Mouse (Mus musculus) WW6 (cell line): ENCODE data around the gene Abhd14a.

Experiments used
- DNase-seq: peaks from one replicate; pipeline ENCODE4 v3.0.0-alpha.2; 2013; ENCODE audit warnings: low read depth, low spot score

Gene Abhd14a

DNA sequence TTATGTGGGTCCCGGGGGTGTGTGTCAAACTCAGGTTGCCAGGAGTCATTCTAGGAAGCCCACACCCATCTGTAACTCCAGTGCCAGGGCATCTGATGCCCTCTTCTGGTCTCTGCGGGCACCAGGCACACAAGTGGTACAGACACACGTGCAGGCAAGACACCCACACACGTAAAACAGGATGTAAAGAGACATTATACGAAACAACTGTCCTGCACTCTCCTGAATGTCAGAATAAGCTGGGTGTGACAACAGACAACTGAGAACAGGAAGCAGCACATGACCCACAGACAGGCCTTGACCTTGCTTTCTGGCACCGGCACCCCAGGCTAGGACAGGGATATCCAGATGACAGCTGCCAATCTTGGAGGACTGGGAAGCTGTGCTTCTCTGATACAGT, 21.8 kb upstream of the Abhd14a start:
- no peak for DNase-seq

DNA sequence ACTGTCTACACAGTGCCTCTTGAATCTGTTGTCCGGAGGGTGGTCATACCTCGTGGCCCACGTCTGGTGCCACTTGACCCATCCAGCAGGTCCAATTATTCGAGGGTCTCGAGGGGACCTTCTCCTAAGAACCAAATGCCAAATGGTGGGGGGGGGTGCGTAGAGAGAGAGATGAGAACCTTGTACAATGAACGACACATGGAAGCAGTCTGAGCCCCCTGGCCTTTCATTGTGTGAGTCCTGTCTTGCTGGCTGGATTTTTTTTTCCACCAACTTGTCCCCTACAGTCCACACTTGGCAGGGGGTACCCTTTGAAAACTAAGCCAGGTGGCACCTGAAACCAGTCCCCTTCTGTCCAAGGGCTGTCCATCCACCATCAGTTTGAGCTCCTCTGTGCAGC, 20.3 kb upstream of the Abhd14a start:
- DNase-seq: no peak

DNA sequence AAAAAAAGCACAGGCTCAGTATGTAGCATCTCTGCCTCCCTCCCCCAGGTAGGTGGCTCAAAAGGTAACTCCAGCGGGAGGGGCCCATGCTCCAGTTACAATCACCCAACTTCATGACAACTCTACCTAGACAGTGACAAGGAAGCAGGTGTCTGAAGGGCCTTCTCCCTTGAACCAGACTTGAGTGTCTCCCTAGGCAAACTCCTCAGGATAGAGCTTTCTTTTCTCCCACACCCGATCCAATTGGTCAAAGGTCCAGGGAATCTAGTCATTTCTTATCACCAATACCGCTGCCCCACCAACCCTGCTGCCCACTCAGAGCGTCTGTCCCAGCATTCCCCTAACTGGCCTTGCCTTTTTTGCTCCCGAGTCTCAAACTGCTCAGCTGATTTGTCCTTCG, 19.2 kb upstream of the Abhd14a start:
- no peak for DNase-seq

DNA sequence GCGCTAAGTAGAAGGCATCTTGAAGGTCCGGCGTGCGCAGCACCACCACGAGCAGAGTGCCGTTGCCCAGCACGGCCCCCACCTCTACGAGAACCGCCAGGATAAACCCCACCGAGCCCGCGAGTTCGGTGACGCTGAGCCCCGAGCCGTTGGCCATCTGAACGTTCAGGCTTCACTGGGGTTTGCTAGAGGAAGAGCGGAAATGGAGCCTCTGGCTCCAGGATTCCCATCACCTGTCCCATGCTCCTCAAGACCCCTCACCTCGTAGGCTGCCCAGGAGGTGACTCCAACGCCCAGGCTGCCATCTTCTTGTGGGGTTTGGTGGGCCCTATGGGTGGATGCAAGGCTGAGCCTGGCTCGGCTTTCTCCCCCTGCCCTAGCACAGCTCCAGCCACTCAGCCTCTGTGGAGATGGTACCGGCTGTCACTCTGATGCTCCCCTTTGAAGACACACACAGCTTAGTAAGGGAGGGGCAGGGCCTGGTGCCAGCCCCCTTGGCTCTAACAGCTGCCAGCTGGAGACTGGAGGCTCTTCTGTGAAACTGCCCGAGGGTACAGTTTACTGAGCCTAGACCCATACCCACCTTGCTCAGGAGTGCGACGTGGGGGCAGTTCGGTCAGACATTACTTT, 18.2 kb upstream of the Abhd14a start, which contains the start of gene Gpr62:
TSS of gene Gpr62 (minus strand) at position 368 of the 630 bp plus-strand sequence.
- DNase-seq: no peak

DNA sequence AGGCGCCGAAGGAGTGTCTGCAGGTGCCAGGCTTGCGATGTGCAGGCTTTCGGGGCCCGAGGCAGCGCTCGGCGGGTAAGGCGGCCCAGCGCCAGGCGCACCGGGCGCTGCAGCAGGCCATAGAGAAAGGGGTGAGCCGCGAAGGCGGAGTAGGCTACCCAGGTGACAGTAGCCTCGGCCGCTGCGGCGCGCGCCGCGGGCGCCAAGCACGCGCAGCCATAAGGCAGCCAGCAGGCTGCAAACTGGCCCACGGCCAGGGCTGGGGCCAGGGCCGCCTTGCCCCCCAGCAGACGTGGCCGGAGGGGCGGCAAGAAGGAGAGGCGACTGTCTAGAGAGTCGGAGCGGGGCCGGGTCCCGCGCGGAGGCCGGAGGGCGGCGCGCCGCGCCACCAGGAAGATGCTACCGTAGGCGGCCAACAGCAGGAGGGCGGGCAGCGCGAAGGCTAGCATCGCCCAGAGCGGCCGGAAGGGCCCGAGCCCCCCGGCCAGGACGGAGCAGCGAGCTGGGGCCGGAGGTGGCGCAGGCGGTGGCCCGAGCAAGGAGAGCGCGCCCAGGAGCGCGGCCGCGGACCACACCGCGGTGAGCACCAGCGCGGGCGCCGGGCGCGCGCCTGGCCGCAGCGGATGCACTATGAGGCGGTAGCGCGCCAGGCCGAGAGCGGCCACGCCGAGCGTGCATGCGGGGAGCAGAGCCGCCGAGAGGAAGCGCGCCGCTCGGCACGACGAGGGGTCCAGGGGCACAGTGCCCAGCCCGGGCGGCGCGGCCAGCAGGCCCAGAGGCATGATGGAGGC, 17.5 kb upstream of the Abhd14a start:
- no peak for DNase-seq

DNA sequence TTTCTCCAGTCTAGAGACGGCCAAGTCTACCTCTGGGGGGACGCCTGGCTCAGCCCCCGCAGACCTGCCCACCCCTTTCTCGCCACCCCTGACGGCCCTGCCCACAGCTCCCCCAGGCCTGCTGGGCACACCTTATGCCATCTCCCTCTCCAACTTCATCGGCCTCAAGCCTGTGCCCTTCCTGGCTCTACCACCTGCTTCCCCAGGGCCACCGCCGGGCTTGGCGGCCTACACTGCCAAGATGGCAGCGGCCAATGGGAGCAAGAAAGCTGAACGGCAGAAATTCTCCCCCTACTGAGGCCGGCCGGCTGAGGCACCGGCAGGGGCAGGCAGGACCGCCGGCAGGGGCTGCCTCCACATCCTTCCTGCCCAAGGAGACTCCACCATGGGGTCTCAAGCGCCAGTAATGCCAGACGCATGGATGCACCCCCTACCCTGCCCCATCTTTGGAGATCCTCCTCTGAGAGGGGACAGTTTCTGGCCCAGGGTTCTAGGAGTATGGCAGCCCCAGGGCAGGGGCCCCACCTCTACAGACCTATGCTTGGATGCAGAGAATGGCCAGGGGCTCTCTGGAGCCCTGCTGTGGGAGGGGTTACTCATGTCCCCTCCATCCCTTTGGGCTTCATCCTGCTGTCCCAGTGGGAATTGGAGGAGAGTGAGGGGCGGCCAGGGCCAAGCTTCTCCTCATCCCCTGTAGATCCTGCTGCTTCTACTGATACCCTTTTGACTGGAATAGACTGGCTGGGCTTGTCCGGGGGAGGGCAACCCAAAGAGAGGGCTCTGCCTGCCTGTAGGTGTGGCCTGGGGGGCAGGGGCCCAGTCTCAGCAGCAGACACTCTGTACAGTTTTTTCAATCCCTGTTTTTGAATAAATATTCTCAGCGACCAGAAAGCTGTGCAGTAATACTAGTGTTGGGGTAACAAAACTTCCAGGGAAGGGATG, 15.9 kb upstream of the Abhd14a start:
- DNase-seq: no peak

DNA sequence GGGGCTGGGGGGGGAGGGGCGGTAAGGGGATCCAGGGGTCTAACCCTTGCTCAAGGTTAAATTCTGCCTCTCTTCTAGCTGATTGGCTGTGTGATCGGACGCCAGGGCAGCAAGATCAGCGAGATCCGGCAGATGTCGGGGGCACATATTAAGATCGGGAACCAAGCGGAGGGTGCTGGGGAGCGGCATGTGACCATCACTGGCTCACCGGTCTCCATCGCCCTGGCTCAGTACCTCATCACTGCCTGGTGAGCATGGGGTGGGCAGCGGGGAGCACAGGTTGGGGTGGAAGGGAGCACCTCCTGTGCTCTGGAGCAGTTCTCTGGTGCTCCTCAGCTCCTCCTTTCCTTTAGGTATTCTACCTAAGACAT, 14.9 kb upstream of the Abhd14a start:
- no peak for DNase-seq

DNA sequence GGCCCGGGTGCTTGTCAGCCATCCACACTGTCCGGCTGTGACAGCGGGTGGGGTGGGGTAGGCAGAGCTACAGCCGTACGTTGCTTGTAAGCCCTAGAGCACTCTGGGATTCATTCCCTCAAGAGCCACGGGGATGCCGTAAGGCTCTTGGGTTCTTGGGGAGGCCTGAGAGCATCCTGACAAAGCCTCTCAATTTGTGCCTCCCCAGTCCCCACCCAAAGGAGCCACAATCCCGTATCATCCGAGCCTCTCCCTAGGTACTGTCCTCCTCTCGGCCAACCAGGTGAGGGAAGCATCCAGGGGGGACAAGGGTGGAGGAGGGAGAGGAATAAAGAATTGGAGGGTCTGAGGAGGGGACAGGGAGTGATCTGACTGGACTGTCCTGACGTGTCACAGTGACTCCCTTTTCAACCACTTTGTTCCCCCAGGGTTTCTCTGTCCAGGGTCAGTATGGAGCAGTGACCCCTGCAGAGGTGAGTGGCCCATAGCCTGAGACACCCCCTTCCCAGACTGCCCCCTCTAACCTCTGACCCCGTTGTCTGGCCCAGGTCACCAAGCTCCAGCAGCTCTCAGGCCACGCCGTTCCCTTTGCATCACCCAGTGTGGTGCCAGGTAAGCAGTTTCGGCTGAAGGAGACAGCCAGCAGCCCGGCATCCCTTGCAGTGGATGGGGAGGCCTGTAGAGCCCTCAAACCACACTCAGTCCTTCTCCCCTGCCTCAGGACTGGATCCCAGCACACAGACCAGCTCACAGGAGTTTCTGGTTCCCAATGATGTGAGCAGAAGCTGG, 14.4 kb upstream of the Abhd14a start:
- DNase-seq: no peak

DNA sequence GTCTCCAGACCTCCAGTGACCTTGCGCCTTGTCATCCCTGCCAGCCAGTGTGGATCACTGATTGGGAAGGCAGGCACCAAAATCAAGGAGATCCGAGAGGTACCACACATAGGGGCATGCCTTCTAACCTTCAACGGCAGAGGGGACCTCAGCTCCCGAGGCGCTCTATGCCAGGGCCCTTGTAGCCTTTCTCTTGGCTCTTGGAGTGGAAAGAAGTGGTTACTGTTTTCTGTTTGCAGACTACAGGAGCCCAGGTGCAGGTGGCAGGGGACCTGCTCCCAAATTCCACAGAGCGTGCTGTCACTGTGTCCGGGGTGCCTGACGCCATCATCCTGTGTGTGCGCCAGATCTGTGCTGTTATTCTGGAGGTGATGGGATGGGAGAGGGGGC, 13.5 kb upstream of the Abhd14a start:
- DNase-seq: no peak

DNA sequence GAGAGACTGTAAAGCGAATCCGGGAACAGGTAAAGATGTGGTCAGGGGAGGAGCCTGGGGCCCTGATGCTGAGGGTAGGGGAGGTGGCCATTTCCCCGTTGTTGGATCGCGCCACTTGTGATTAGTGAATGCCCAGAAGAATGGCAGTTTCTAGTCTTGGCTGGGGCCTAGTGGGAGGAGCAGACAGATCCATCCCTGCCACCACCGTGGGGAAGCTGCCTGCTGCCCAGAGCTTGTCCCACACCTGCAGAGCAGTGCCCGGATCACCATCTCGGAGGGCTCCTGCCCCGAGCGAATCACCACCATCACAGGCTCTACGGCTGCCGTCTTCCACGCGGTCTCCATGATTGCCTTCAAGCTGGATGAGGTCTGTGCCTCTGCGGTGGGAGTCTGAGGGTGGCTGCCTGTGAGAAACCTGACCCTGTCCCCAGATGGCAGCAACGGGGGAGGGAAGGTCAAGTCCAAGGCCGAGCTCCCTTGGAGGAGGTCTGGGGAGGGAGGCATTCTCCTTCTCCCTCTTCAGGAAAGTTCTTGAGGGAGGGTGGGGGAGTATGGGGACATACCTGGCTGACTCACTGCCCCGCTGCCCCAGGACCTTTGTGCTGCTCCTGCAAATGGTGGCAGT, 13.0 kb upstream of the Abhd14a start:
- DNase-seq: no peak

DNA sequence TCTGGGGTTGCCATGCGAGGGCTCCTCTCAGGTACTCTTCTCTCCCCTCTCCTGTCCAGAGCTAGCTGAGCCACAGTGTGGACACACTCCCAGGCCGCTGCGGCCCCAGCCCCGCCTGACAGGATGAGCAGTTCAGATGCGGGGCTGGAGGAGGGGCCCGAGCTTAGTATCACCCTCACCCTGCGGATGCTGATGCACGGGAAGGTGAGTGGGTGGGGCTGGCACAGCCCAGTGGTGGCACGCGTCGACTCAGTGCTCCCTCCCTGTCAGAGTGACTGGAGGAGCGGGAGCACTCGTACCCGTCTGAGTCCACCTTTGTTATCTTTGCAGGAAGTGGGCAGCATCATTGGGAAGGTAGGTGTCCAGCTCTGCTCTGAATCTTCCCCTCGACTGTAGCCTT, 12.5 kb upstream of the Abhd14a start:
- DNase-seq: no peak

DNA sequence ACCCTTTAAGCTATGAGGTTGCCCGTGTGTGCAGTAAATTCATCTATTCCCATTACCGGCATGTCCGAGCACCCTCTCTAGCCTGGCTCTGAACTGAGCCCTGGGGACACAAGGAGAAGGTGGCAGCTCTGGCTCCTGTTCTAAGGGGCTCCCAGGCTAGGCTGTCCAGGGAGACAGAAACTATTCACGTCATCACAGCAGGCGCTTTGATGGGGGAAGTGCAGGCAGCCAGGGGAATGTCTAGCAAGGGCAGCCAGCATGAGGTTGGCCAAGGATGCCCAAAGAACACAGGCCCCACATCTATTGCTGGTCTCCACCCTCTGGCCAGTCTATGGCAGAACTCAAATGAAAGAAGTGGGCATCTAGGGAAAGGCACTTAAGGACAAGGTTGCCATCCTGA, 10.4 kb upstream of the Abhd14a start:
- no peak for DNase-seq

DNA sequence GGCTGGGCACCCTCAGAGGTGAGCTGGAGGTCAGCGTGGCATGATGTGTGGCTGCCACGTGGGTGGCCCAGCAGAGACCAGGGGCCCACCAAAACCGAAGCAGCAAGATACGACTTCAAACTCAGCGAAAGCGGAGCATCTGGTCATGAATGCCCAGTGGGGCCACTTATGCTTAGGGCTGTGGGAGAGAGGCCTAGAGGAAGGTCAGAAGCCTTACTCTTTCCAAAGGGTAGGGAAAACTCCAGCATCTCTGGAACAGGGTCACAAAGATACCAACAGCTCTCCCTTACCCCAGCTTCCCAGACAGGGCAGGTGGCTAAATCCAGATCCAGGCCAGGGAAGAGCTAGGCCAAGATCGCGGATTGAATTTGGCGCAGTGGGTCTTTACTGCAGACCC, 9.7 kb upstream of the Abhd14a start:
- no peak for DNase-seq

DNA sequence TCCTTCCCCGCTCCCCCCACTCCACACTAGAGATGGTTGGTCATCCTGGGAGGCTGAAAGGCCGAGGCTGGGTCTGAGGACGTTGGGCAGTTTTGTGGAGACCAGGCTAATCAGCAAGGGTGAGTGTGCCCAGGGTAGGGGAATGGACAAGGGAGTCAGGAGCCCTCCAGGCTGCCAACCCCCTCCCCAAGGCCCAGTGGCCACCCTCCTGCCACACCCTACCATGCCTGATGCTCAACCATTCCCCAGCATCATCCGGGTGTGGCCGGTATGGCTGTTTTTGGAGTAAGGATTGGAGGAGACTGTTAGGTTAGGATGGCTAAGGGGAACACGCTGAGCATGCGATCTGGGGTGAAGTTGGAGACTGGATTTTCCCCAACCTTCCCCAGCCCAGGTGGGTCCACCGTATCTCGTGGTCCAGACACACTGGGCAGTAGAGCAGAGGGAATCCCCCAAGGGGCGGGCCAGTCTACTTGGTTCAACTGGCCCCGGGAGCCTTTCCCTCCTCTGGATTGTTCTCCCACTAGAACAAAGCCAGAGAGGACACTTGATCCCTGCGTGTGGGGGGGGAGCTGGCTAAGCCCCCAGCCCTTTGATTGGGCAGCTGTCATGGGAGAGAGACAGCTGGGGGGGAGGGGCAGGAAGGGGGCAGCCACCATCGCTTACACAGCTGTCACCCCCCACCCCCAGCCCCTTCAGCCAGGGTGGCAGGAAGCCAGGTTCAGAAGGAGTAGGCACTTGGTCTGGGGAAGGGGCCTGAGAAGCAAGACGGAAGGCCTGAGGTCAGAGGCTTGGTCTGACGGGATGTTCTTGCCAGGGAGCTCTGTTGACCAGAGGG, 9.1 kb upstream of the Abhd14a start:
- no peak for DNase-seq

DNA sequence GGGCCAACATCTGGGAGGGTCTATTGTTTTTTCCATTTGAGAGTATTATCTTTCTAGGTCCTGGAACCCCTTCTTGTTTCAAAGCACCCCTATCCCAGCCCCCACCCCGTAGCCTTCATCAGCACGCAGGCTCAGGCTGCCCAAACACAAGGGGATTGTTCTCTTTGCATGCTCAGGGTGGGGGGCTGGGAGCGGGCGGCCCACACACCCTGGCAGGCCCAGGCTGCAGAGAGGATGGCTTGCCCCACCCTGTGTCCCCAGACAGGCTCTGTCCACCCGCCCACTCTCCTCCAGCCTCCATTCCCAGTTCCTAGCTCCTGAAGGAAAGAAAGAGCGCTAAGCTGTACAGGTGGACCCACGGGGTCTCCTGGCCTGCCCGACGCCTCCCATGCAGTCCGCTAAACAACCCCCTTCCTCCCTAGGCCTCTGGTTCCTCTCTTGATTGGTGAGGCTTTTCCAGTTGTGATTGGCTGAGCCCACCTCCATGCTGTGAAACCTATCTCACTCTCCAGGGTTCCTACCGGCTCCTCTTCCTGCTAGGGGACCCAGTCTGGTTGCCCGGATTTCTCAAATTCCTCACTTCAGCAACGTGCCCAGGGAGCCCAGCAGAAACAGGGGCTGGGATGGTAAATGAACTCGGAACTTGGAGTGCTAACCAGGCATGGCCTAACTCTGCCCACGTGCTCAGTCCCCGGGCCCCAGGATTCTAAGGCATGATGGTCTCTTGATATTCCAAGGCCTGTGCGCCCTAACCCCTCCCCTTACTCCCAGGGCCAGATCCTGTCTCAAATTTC, 7.6 kb upstream of the Abhd14a start:
- no peak for DNase-seq

DNA sequence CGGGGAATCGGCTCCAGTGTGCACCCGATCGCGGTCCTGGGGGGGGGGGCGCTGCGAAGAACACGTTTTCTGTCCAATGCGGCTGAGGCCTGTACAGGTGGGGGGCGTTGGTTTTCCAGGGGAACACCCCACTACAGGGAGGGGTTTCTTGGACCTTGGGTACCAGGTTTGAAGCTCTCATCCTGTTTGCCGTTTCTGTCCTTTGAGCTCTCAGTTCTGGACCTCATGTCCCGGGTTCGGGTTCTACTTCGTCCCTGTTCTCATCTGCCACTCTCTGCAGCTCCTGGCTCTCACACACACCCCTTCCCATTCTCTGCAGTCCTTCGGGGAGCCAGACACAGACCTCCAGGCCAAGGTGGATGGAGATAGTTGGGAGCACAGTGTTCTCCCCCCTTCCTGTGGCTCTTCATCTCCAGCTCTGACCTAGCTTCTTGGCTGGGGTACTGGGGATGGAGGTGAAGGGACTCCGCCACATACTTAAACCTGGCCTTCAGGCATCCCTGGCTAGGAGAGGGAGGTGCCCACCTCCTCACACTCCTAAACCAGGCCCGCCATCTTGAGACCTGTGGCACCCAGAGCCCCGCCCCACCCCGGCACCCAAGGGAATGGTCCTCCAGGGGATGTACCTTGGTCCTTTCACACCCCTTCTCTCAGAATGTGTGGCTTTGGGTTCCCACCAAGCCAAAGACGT, 6.7 kb upstream of the Abhd14a start:
- DNase-seq: no peak

DNA sequence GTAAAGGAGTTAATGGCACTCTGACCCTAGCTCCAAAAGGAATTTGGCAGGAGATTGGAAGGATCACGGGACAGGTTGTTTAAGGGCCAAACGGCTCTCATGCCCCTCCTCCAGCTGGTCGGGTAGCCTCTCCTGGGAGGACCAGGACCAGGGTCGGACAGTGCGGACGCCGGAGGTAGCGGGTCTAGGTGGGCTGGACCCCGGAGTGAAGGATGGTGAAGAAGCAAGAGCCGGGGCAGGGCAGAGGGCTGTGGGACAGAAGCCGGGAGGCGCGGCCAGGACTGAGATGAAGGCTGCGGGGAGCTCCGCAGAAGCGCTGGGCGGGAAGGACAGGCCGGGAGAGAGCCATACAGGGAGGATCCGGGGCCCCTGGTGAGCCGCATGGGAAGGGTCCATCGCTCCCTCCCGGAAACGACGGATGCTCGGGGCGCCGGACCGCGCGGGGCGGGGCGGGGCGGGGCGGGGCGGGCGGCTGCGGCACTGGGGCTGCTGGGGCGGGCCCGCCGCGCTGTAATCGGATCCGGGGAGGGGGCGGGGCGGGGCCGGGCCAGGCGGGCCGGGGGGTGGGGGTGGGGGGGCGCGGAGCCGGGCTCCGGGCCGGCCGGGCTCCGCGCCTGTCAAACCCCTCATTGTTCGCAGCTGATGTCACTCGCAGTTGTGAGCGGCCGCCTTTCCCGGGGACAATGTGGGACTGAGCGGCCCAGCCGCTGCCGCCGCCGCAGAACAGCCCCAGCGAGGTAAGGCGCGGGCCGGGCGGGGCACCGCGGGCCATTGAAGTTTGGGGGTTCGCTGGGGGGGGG, 6.0 kb upstream of the Abhd14a start, which contains the start of gene Pcbp4:
TSS of gene Pcbp4 (plus strand) at position 21 of the 800 bp plus-strand sequence.
- DNase-seq: no peak

DNA sequence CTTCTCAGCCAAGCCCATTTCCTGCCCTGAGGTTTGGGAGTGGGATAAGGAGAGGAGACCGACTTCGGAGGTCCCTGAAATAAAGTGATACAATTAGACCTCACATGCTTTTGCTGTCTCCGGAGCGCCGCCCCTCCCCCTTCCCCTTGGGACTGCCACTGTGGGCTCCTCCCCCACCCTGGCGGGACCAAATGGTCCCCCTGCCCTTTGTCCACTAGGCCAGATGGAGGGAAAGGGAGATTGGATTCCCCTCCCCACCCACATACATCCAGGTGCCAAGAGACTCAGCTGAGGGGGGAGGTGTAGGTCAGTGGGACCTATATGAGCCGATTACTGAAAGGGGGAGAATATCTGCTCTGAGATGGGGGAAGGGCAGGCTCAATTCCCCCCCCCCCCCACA, 5.3 kb upstream of the Abhd14a start:
- no peak for DNase-seq
